In genomic region chr13:31556964-31557767, GRCm38 (mm10) we compare ENCODE assay signal across 7 mouse cellular contexts. TPM values are rescaled to one million over a fixed set of nuclear protein-coding genes. Genes with fewer than 3 reads are reported as not detected.
DNase-seq lines count a peak whose midpoint lies in the region; ATAC-seq and TF ChIP-seq lines count a peak whose summit lies in the region.

No protein-coding gene starts in this region.

- peaks cover 78% of the 10 kb centered on the region for H3K27me3 ChIP-seq in forebrain, postnatal 0 days (ENCODE audit: insufficient read depth, low read length)
- peaks cover 54% of the 10 kb centered on the region for H3K27me3 ChIP-seq in liver, embryonic 14.5 days (ENCODE audit: control insufficient read depth, insufficient read depth, low read length)
- 0 out of 2 replicates have a peak, but pooled peaks cover 7% of the 10 kb centered on the region for H3K27me3 ChIP-seq in stomach, embryonic 14.5 days (ENCODE audit: control insufficient read depth, insufficient read depth, low read length)

- H3K4me2 ChIP-seq in forebrain, postnatal 0 days (ENCODE audit: low read depth): peak overlapping the region; percentile 98
- peak overlapping the region; percentile 64 for H3K4me2 ChIP-seq in liver, embryonic 14.5 days (ENCODE audit: low read depth)
- peak overlapping the region; percentile 99 for H3K4me2 ChIP-seq in stomach, embryonic 14.5 days (replicated peaks; ENCODE audit: low read depth, low read length)

- H3K36me3 ChIP-seq in forebrain, postnatal 0 days (ENCODE audit: insufficient read depth): no peaks in the 10 kb centered on the region
- H3K36me3 ChIP-seq in liver, embryonic 14.5 days (replicated peaks; ENCODE audit: control insufficient read depth, insufficient read depth, low read depth): no peaks in the 10 kb centered on the region
- H3K36me3 ChIP-seq in stomach, embryonic 14.5 days (ENCODE audit: control insufficient read depth, insufficient read depth, low read length): no peaks in the 10 kb centered on the region

- H3K4me1 ChIP-seq in forebrain, postnatal 0 days (ENCODE audit: insufficient read depth): peaks cover 9% of the 10 kb centered on the region; the same call in 1 of the 2 replicates
- H3K4me1 ChIP-seq in liver, embryonic 14.5 days (replicated peaks; ENCODE audit: control insufficient read depth in 2 of 2, insufficient read depth in 2 of 2, low read length in 1 of 2): no peaks in the 10 kb centered on the region; a peak in 1 of 4 replicates
- H3K4me1 ChIP-seq in stomach, embryonic 14.5 days (ENCODE audit: control insufficient read depth, insufficient read depth, low read length): no peaks in the 10 kb centered on the region

- peak; percentile 25 for DNase-seq in urinary bladder, adult 2 months (ENCODE audit: low spot score)
- DNase-seq in urinary bladder, postnatal 36 days (ENCODE audit: low spot score in 2 of 2): no peak
- DNase-seq in forebrain, postnatal 0 days: no peak
- no peak for DNase-seq in liver, embryonic 14.5 days (ENCODE audit: low read depth in 3 of 3, low spot score in 3 of 3)
- DNase-seq in adrenal gland, postnatal 36 days: no peak

- no peak for ATAC-seq in forebrain, postnatal 0 days
- ATAC-seq in liver, embryonic 14.5 days (ENCODE audit: insufficient read depth): no peak
- no peak for ATAC-seq in stomach, embryonic 14.5 days (ENCODE audit: insufficient number of reproducible peaks, insufficient read depth, low FRiP score, low read depth)
- no peak for ATAC-seq in megakaryocyte progenitor cell, adult 5-6 weeks (replicated peaks; ENCODE audit: poor library complexity)

- H3K4me3 ChIP-seq in forebrain, postnatal 0 days (ENCODE audit: low read depth, low read length): peak overlapping the region; percentile 46
- peak overlapping the region; percentile 20 to 43 for H3K4me3 ChIP-seq in liver, embryonic 14.5 days (ENCODE audit: insufficient read depth in 1 of 2, low read depth in 2 of 2, low read length in 2 of 2)
- H3K4me3 ChIP-seq in stomach, embryonic 14.5 days (ENCODE audit: low read depth, low read length): peak overlapping the region; percentile 36

- H3K27ac ChIP-seq in forebrain, postnatal 0 days (ENCODE audit: low read depth, low read length): no peak overlapping the region
- H3K27ac ChIP-seq in liver, embryonic 14.5 days: no peak overlapping the region
- H3K27ac ChIP-seq in stomach, embryonic 14.5 days (ENCODE audit: low read length): peak overlapping the region; percentile 72

- H3K9ac ChIP-seq in forebrain, postnatal 0 days: no peak overlapping the region
- H3K9ac ChIP-seq in liver, embryonic 14.5 days (replicated peaks): no peak overlapping the region
- 0 out of 2 replicates have a peak overlapping the region, but pooled peaks have one; percentile 33 for H3K9ac ChIP-seq in stomach, embryonic 14.5 days (replicated peaks; ENCODE audit: low read depth, low read length)

- H3K9me3 ChIP-seq in forebrain, postnatal 0 days (ENCODE audit: low read length): no peaks in the 10 kb centered on the region
- no peaks in the 10 kb centered on the region for H3K9me3 ChIP-seq in liver, embryonic 14.5 days (ENCODE audit: control insufficient read depth, low read length)
- H3K9me3 ChIP-seq in stomach, embryonic 14.5 days (ENCODE audit: control insufficient read depth, low read depth, low read length): no peaks in the 10 kb centered on the region

- TF ChIP-seq CTCF in forebrain, postnatal 0 days (IDR thresholded peaks at IDR 0.05; ENCODE audit: low read depth): no peak
- TF ChIP-seq CTCF in liver, embryonic 14.5 days (IDR thresholded peaks at IDR 0.05; ENCODE audit: low read depth): no peak

- TF ChIP-seq EP300 in liver, embryonic 14.5 days (IDR thresholded peaks at IDR 0.05; ENCODE audit: low read depth): no peak

- 9% methylated on average over 24 of the region's 24 CpGs for WGBS in forebrain, postnatal 0 days
- WGBS in liver, embryonic 14.5 days (ENCODE audit: insufficient replicate concordance): 3% methylated on average over 24 of the region's 24 CpGs
- WGBS in stomach, embryonic 14.5 days: 12% methylated on average over 24 of the region's 24 CpGs

RNA-seq across cellular contexts. Expression of gene Foxq1, which starts 1.2 kb away (rescaled TPM):
- 118 and 159 TPM in 2 replicates for polyA plus RNA-seq in urinary bladder, adult 2 months (2012; rRNA removed)
- total RNA-seq in forebrain, postnatal 0 days (2014; rRNA removed): 2.8 and 5.4 TPM in 2 replicates
- 2.9 and 3.4 TPM in 2 replicates for polyA plus RNA-seq in forebrain, postnatal 0 days (2015; fragmentation: Nextera tagmentation; extraction: Ambion mirVana)
- polyA plus RNA-seq in liver, embryonic 14.5 days (2012; rRNA removed): 0.39 and 0.40 TPM in 2 replicates
- 0.50 and 0.54 TPM in 2 replicates for polyA plus RNA-seq in liver, embryonic 14.5 days (2014; fragmentation: Nextera tagmentation; extraction: Ambion mirVana)
- 16.7 and 20.9 TPM in 2 replicates for polyA plus RNA-seq in stomach, embryonic 14.5 days (2014; fragmentation: Nextera tagmentation; extraction: Ambion mirVana)
- total RNA-seq in megakaryocyte progenitor cell, adult 5-6 weeks (2015): not detected in 2 replicates
- 0.10 TPM in 1 of 2 replicates, not detected in the other for total RNA-seq in megakaryocyte progenitor cell, adult 5-6 weeks (2017)
- under 1 TPM; 0.10 to 0.26 TPM for total RNA-seq in adrenal gland, postnatal 36 days (2021)

RNA-seq across cellular contexts. Expression of gene A530084C06Rik, which starts 2.0 kb away (rescaled TPM):
- 0.96 and 1.1 TPM in 2 replicates for polyA plus RNA-seq in urinary bladder, adult 2 months (2012; rRNA removed)
- total RNA-seq in forebrain, postnatal 0 days (2014; rRNA removed): 0.69 and 2.8 TPM in 2 replicates
- not detected in 2 replicates for polyA plus RNA-seq in forebrain, postnatal 0 days (2015; fragmentation: Nextera tagmentation; extraction: Ambion mirVana)
- polyA plus RNA-seq in liver, embryonic 14.5 days (2012; rRNA removed): 0.04 and 0.06 TPM in 2 replicates
- not detected in 2 replicates for polyA plus RNA-seq in liver, embryonic 14.5 days (2014; fragmentation: Nextera tagmentation; extraction: Ambion mirVana)
- polyA plus RNA-seq in stomach, embryonic 14.5 days (2014; fragmentation: Nextera tagmentation; extraction: Ambion mirVana): not detected in 2 replicates
- total RNA-seq in megakaryocyte progenitor cell, adult 5-6 weeks (2015): not detected in 2 replicates
- not detected in 2 replicates for total RNA-seq in megakaryocyte progenitor cell, adult 5-6 weeks (2017)
- not detected for total RNA-seq in adrenal gland, postnatal 36 days (2021)
